Mouse (Mus musculus): ENCODE data around the gene Lima1. TPM values are rescaled to one million over a fixed set of nuclear protein-coding genes. Genes with fewer than 3 reads are reported as not detected.
"Not testable (repeated sequence)": the region's sequence is repeated elsewhere in the genome, so short reads cannot be mapped to it uniquely, and the experiment has no call there.

The Lima1 gene
- 1 to 10 TPM; 3.0 to 3.6 TPM for polyA plus RNA-seq (2017; shearing (Covaris generic))

DNA sequence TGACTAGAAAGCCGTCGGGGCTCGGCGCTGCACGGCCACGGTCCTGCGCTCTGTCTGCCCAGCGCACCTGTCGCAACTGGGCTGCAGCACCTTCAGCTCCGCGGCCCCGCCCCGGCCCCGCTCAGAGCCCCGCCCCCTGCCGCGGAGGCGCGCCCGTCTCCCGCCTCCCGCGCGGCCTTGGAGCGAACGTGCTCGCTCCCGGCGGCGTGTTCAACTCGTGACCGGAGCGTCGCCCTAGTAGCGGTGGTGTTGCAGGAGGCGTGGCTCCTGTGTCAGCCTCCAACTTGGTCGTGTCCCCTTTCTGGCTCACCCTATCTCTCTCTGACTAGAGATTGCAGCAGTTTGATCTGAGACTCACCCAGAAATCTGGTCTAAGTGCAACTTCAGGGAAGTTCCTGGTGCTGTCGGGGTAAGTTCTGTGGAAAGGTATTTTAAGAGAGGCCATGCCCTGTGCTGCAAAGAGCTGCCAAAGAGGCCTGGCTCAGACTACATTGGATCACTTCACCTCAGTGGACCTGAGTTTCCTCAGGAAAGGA lies at the start of gene Lima1:
Gene Lima1 (minus strand): TSS at position 123 of the 536 bp plus-strand sequence.
- peak; percentile 98 for ATAC-seq

DNA sequence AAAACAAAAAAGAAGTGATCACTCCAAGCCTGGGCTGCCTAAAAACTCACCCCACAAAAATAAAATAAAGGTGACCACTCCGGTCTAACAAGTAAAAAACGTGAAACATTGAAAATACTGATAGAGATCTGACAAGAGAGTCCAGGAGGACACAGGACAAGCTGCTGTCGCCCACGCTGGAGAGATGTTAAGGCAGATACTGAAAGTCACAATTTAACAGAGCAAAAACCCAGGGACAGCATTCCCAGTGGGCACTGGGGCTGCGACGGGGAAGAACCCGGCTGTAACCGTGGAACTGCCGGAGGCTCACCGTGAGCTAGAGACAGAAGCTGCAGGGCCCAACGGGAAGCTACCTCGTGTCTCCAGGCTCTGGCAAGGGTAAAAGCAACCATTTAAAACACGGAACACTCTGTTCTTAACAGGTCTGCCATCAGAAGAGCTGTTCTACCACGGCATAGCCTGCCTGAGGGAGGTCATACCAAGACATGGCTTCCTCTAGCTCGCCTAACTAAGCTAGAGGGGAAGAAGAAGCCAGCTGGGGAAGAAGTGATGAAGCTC lies 44.4 kb upstream of the Lima1 start:
- ATAC-seq, result no peak

GRCm38 (mm10) chr15:99917264-99917663 lies 42.0 kb upstream of the Lima1 start:
- no peak for ATAC-seq

- no peak for ATAC-seq
Measured at GRCm38 (mm10) chr15:99914613-99915012, 39.4 kb upstream of the Lima1 start.

- ATAC-seq, result no peak
Measured at GRCm38 (mm10) chr15:99911785-99912184, 36.5 kb upstream of the Lima1 start.

DNA sequence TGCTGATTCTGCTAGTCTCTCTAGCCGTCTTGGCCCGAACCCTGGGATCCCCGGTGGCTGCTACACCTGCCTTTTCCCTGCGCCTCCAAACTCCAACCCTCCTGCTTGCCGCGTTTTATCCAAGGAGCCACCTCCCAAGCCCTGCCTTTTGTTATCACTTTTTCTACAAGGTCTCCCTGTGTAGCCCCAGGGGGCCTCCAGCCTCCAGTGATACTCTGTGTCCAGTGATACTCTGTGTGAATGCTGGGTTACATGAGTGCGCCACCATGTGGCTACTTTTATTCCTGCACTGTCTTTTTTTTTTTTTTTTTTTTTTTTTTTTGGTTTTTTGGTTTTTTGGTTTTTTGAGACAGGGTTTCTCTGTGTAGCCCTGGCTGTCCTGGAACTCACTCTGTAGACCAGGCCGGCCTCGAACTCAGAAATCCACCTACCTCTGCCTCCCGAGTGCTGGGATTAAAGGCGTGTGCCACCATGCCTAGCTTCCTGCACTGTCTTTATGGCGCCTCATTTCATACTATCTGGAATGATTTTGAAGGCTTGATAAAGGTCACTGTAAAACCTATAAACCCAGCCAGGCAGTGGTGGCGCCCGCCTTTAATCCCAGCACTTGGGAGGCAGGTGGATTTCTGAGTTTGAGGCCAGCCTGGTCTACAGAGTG lies 34.2 kb upstream of the Lima1 start:
- not testable (repeated sequence) for ATAC-seq

GRCm38 (mm10) chr15:99907514-99907913 lies 32.3 kb upstream of the Lima1 start:
- no peak for ATAC-seq

DNA sequence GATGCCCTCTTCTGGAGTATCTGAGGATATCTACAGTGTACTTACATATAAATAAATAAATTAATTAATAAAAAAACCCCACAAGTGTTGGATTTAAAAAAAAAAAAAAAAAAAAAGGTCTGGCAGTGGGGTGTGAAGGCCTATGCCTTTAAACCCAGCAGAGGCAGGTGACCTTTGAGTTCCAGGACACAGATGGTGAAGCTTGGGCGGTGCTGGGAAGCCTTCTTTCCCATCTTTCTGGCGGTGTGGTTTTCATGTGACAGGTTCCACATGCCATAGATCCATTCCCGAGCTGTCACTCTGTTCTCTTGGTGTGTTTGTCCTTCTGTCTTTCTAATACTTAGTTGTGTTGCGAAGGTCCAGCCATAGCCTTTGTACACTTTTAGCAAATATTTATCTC lies 31.8 kb upstream of the Lima1 start:
- ATAC-seq, result no peak

DNA sequence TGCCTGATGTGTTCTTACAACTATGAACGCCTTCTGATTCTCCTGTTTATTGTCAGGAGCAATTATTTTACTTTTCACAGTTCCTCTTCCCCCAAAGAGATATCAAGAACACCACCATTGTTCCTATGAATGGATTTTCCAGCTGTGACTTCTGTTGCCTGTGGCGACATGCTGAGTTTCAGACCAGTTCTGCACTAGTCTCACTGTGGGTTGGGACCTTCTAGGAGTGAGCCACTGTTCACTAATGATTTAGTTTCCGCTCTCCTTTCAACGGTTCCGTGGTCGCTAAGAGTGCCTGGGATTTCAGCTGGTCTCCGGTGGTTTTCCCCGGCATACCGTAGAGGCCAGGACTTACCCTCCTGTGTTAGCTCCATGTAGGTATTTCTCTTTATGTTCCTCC lies 29.6 kb upstream of the Lima1 start:
- no peak for ATAC-seq

GRCm38 (mm10) chr15:99904333-99904732 lies 29.1 kb upstream of the Lima1 start:
- no peak for ATAC-seq

DNA sequence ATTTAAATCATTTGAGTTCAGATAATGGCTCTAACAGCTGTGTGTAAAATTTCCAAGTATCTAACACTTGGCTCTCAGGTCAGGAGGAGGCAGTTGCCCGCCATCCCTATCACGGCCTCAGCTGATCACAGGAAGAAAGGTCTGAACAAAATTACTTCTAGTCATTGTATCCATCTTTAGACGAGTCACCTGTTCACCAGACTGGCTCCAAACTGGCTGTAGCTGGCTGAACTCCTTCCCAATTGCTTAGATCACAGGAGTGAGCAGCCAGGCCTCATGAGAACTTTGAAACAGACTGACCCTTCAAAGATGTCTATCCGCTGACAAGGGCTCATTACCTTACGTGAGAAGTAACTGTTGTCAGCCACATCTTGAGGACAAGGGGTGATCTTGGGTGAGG lies 28.0 kb upstream of the Lima1 start:
- ATAC-seq, result no peak

DNA sequence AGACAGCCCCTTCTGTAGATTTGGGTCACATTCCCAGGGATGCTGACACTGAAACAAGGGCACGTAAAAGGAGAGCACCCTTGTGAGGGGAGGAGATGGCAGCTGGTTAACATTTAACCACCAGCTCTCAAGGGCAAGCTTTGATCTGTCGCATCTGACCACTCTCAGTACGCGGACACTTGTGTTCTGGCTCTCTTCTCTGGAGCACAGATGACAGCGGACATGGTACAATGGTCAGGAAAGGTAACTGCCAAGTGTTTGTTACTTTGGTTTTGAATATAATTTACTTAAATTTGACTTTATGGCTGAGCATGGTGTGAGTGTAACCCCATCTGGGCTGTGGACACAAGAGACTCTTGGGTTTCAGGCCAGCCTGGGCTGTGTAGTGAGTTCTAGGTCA lies 27.5 kb upstream of the Lima1 start:
- no peak for ATAC-seq

- no peak for ATAC-seq
Measured at GRCm38 (mm10) chr15:99896621-99897020, 21.4 kb upstream of the Lima1 start.

DNA sequence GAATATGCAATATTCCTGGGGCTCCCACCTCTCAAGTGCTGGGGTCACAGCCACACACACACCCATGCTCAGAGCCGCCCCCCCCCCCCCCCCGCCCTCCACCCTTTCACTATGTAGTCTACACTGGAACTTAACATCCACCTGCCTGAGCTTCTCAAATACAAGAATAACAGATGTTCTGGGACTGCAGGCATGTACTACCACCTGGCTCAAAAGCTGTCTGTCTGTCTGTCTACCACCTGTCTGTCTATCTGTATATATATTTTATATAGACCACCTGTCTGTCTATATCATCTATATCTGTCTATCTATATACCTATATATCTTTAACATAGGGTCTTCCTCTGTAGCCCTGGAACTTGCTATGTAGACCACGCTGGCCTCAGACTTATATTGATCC lies 16.1 kb upstream of the Lima1 start:
- ATAC-seq, result no peak

GRCm38 (mm10) chr15:99890412-99891236 lies 15.4 kb upstream of the Lima1 start:
- peak; percentile 26 for ATAC-seq

DNA sequence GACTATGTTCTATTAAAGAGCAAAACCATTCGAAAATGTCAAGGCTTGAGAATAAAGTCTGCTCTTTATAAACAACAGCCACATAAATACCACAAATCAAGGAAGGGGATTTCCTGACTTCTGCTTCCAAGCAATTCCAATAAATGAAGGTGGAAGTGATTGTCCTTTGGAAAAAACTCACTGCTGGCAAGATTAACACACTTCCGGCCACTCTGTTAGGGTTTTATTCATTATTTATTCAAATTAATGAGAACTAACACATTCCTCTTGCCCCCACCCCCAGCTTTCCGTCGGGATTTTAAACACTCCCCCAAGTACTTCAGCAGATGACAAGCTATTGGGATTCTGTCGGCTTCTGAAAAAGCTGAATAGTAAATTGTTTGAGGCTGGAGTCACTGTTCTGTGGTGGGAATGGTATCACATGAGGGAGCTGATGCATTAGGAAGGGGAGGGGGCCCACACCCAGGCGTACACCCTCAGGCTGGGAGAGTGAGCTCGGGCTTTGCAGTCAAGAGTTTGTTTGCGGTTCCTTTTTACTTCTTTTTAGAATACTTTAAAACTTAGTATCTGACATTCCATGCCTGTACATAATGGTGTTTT lies 14.1 kb upstream of the Lima1 start:
- ATAC-seq, result no peak

DNA sequence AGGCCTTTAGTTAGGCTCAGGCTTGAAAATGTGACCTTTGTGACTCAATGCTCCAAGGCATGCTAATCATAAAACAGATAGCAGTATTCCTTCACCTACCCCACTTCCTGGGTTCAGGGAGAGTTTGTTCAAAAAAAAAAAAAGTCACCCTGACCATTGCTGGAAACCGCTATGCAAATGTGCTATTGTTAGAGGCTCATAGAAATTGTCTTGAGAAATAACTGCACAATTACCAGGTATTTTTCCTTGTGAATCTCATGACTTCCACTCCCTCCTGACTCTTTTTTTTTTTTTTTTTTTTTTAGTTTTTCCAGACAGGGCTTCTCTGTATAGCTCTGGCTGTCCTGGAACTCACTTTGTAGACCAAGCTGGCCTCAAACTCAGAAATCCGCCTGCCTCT lies 11.9 kb upstream of the Lima1 start:
- ATAC-seq, result not testable (repeated sequence)

- ATAC-seq, result no peak
Measured at GRCm38 (mm10) chr15:99884038-99884437, 8.8 kb upstream of the Lima1 start.

DNA sequence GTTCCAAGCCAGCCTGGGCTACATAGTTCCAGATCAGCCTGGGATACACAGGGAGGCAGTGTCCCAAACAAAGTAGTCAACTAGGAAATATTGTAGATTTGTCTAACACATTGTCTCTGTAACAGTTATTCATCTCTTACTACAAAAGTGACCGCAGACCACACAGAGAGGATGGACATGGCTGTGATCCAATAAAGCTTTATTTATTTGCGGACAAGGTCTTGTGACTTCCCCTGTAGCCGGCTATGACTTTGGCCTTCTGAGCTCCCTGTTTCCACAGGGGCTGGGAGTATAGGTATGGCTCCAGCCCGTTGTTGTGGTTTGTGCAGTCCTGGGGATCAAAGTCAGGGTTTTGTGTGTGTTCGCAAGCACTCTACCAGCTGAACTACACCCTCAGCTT lies 3.3 kb upstream of the Lima1 start:
- no peak for ATAC-seq

DNA sequence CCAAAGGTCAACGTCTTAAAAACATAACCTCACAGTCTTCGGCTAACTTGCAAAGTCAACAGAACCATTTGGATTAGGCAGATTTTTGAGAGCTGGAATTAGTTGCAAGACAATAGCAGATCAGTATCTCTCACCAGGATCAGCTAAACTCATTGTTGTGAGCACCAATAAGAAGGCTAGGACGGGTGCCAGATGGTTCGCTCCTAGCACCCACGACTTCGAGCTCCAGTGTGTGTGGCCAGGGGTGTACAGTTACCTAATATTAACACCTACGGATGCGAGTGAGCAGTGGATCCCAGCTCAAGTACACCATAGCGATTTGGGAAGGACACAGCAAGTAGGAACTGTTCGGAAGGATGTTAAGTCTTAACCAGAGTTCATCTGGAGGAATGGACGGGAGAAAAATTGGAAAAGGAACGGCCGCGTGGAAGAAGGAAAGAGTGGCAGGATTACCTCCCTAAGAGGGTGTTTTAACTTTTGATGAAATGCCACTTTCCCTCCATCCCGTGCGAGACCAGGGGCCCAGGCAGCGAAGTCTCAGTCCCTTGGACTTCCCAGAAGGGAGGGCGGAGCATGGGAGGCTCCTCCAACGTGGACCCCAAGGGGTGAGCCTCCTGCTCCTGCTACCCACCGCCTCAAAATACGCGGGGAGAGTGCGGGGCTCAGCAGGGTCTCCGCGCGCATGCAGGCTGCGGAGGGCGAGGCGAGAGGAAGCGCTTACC lies 483 bp downstream of the Lima1 start:
- peak; percentile 32 for ATAC-seq

DNA sequence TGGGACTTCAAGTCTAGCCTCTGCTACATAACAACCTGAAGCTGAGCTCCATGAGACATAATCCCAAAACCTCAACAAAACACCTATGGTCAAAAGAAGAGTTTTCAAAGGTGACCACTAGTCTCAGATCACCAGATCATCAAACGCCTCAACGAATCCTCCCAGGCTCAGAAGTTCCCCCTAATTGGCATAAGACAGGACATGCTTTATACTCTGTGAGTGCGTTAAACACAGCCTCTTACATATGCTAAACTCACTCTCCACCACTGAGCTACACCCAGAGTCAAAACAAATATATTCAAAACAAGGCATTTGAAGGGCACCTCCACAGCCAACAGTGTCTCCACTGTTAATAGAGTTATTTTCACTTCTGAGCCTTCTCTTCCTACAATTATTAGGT lies 2.7 kb downstream of the Lima1 start:
- ATAC-seq, result no peak

GRCm38 (mm10) chr15:99867654-99868053 lies 7.6 kb downstream of the Lima1 start:
- no peak for ATAC-seq

Data from CD4-positive, CD25-positive, alpha-beta regulatory T cell, adult 4 months (primary cell).